Mouse (Mus musculus): ENCODE results near the gene Cst9. TPM values are rescaled to one million over a fixed set of nuclear protein-coding genes. Genes with fewer than 3 reads are reported as not detected.

Cst9 gene
- polyA plus RNA-seq, 1 experiment from 2014 or later: not detected

DNA sequence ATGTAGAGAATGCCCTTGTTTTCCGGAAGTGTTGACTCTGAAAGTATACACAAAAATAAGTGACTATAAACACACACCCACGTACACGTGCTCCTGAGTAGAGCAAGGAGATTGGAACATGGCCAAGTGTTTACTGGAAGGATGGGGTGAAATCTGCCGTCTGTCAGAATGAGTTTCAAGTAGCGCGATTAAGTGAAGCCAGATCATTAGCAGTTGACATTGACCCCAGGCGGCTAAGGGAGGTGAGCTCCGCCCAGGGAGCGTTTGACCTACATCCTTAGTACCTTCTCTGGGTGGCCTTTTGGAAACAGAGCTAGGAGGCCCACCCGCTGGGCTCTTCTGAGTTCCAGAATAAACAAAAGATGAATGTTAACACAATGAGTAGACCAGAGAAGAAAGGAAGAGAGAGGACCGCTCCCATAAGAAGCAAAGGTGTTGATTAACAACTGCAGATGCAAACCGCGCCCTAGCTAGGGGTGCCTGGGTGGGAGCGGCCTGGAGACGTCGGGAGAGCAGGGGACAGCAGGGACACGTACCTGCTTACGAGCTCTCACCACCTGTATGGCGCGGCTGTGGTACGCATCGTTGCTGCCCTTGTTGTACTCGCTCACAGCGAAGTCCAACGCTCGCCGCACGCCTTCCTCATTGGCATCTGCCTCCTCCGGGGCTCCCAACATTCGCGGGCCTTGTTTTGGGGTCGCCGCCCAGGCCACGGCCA lies 39.8 kb downstream of the Cst9 start:
- Histone ChIP-seq H3K9ac (ENCODE audit: low read depth, low read length) (peak overlapping the region; percentile 59), H3K36me3 (ENCODE audit: control insufficient read depth, insufficient read depth) (peaks cover 12% of the 10 kb centered on the region; the same call in 1 of the 2 replicates), H3K4me2 (replicated peaks; ENCODE audit: low read depth) (peak overlapping the region; percentile 89), H3K27me3 (replicated peaks; ENCODE audit: control insufficient read depth, insufficient read depth, low read length) (no peaks in the 10 kb centered on the region), H3K9me3 (ENCODE audit: control insufficient read depth) (no peaks in the 10 kb centered on the region), H3K4me3 (ENCODE audit: low read depth, low read length) (peak overlapping the region; percentile 78), H3K4me1 (replicated peaks; ENCODE audit: control insufficient read depth, insufficient read depth, low read length) (no peaks in the 10 kb centered on the region), H3K27ac (ENCODE audit: low read depth, low read length) (peak overlapping the region; percentile 73)
- peak; percentile 67 for ATAC-seq
- WGBS: under 1% methylated on average over 34 of the region's 34 CpGs
- no peak for TF ChIP-seq CTCF (IDR thresholded peaks at IDR 0.05; ENCODE audit: low read depth)

DNA sequence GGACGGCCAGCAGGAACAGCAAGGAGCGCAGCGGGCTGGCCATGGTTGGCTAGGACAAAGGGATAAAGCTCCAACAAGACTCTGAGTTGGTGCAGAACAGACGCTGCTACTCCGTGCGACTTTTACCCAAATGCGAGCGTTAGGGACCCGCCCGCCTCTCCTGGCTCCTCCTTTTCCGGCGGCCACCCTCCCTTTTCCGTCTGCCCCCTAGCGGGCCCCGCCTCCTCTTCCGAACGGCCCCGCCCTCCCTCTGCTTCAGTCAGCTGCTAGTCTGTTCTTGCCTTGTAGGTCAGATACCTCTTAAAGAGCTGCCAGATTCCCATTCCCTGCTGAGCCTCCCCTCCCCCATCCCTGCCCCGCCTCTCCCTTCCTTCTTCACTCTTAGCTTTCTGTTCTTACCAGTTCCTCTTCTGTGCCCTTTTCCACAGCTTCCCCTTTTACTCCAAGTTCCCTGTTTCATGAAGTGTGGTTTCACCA lies 40.4 kb downstream of the Cst9 start, which contains the start of gene Cst3:
Gene Cst3, minus strand, starts transcription at position 358 of the 477 bp plus-strand sequence.
- Histone ChIP-seq H3K27me3 (replicated peaks; ENCODE audit: control insufficient read depth, insufficient read depth, low read length) (no peaks in the 10 kb centered on the region), H3K27ac (ENCODE audit: low read depth, low read length) (peak within 1 kb of the TSS; percentile 73), H3K36me3 (ENCODE audit: control insufficient read depth, insufficient read depth) (peaks cover 12% of the 10 kb centered on the region; the same call in 1 of the 2 replicates), H3K4me3 (ENCODE audit: low read depth, low read length) (peak within 1 kb of the TSS; percentile 78), H3K9me3 (ENCODE audit: control insufficient read depth) (no peaks in the 10 kb centered on the region), H3K4me1 (replicated peaks; ENCODE audit: control insufficient read depth, insufficient read depth, low read length) (no peaks in the 10 kb centered on the region), H3K4me2 (replicated peaks; ENCODE audit: low read depth) (peak within 1 kb of the TSS; percentile 89), H3K9ac (ENCODE audit: low read depth, low read length) (peak within 1 kb of the TSS; percentile 59)
- WGBS: 1% methylated on average over 17 of the region's 19 CpGs
- peak; percentile 67 for TF ChIP-seq CTCF (IDR thresholded peaks at IDR 0.05; ENCODE audit: low read depth)
- peak; percentile 97 for ATAC-seq

GRCm38 (mm10) chr2:148877016-148877770 lies 42.2 kb downstream of the Cst9 start:
- H3K27ac ChIP-seq (ENCODE audit: low read depth, low read length): no peak overlapping the region
- H3K4me1 ChIP-seq (replicated peaks; ENCODE audit: control insufficient read depth, insufficient read depth, low read length): no peaks in the 10 kb centered on the region
- WGBS: 14% methylated on average over 3 of the region's 3 CpGs
- no peaks in the 10 kb centered on the region for H3K9me3 ChIP-seq (ENCODE audit: control insufficient read depth)
- no peak overlapping the region for H3K4me3 ChIP-seq (ENCODE audit: low read depth, low read length)
- H3K27me3 ChIP-seq (replicated peaks; ENCODE audit: control insufficient read depth, insufficient read depth, low read length): no peaks in the 10 kb centered on the region
- no peak for TF ChIP-seq CTCF (IDR thresholded peaks at IDR 0.05; ENCODE audit: low read depth)
- ATAC-seq: no peak
- no peak overlapping the region for H3K9ac ChIP-seq (ENCODE audit: low read depth, low read length)
- no peak overlapping the region for H3K4me2 ChIP-seq (replicated peaks; ENCODE audit: low read depth)
- peaks cover 2% of the 10 kb centered on the region; the same call in 1 of the 2 replicates for H3K36me3 ChIP-seq (ENCODE audit: control insufficient read depth, insufficient read depth)

DNA sequence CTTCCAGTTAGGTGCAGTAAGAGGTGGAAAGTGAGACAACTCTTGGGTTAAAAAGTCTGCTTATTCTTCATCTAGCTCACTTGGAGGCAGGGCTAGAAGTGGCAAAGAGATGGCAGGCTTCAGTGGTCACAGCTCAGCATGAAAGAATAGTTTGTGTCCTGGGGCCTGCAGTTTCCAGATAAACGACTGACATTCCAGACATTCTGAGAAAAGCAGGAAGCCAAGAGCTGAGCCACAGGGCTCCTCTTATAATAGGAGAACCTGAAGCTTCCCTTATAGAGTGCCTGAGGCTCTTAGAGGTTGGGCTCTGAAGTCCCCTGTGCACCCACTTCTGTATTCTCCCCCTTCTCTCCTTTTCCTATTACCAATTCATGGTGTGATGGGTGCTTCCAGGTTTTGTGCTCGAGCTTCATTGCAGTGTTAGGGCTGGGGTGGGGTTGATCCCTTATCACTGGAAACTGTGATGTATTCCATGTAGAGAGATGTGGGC lies 43.7 kb downstream of the Cst9 start:
- Histone ChIP-seq H3K27me3 (replicated peaks; ENCODE audit: control insufficient read depth, insufficient read depth, low read length) (no peaks in the 10 kb centered on the region), H3K4me1 (replicated peaks; ENCODE audit: control insufficient read depth, insufficient read depth, low read length) (no peaks in the 10 kb centered on the region; the same call in 1 of the 2 replicates), H3K36me3 (ENCODE audit: control insufficient read depth, insufficient read depth) (no peaks in the 10 kb centered on the region), H3K4me3 (ENCODE audit: low read depth, low read length) (no peak overlapping the region), H3K4me2 (replicated peaks; ENCODE audit: low read depth) (no peak overlapping the region), H3K9ac (ENCODE audit: low read depth, low read length) (no peak overlapping the region), H3K9me3 (ENCODE audit: control insufficient read depth) (no peaks in the 10 kb centered on the region), H3K27ac (ENCODE audit: low read depth, low read length) (no peak overlapping the region)
- 4% methylated on average over 2 of the region's 2 CpGs for WGBS
- no peak for ATAC-seq
- TF ChIP-seq CTCF (IDR thresholded peaks at IDR 0.05; ENCODE audit: low read depth): no peak

- H3K4me1 ChIP-seq (replicated peaks; ENCODE audit: control insufficient read depth, insufficient read depth, low read length): no peaks in the 10 kb centered on the region; the same call in 1 of the 2 replicates
- ATAC-seq: no peak
- no peaks in the 10 kb centered on the region for H3K36me3 ChIP-seq (ENCODE audit: control insufficient read depth, insufficient read depth)
- H3K27ac ChIP-seq (ENCODE audit: low read depth, low read length): no peak overlapping the region
- no peak overlapping the region for H3K4me2 ChIP-seq (replicated peaks; ENCODE audit: low read depth)
- H3K27me3 ChIP-seq (replicated peaks; ENCODE audit: control insufficient read depth, insufficient read depth, low read length): no peaks in the 10 kb centered on the region
- TF ChIP-seq CTCF (IDR thresholded peaks at IDR 0.05; ENCODE audit: low read depth): no peak
- H3K9ac ChIP-seq (ENCODE audit: low read depth, low read length): no peak overlapping the region
- H3K4me3 ChIP-seq (ENCODE audit: low read depth, low read length): no peak overlapping the region
- 70% methylated on average over 1 of the region's 1 CpGs for WGBS
- H3K9me3 ChIP-seq (ENCODE audit: control insufficient read depth): no peaks in the 10 kb centered on the region
These were observed 44.3 kb downstream of the Cst9 start for GRCm38 (mm10) chr2:148879199-148879598.

GRCm38 (mm10) chr2:148884738-148885137 lies 49.8 kb downstream of the Cst9 start:
- Histone ChIP-seq H3K27ac (ENCODE audit: low read depth, low read length) (no peak overlapping the region), H3K4me2 (replicated peaks; ENCODE audit: low read depth) (no peak overlapping the region), H3K36me3 (ENCODE audit: control insufficient read depth, insufficient read depth) (no peaks in the 10 kb centered on the region), H3K9ac (ENCODE audit: low read depth, low read length) (no peak overlapping the region), H3K4me3 (ENCODE audit: low read depth, low read length) (no peak overlapping the region), H3K9me3 (ENCODE audit: control insufficient read depth) (no peaks in the 10 kb centered on the region), H3K4me1 (replicated peaks; ENCODE audit: control insufficient read depth, insufficient read depth, low read length) (no peaks in the 10 kb centered on the region; the same call in 1 of the 2 replicates), H3K27me3 (replicated peaks; ENCODE audit: control insufficient read depth, insufficient read depth, low read length) (no peaks in the 10 kb centered on the region)
- no peak for ATAC-seq
- TF ChIP-seq CTCF (IDR thresholded peaks at IDR 0.05; ENCODE audit: low read depth): no peak

Other genes starting within 250 kb of the Cst9 start
- gene Nxt1, start 162.5 kb upstream of the Cst9 start, polyA plus RNA-seq (2015; fragmentation: Nextera tagmentation; extraction: Ambion mirVana): 35.6 and 35.9 TPM in 2 replicates
- gene Gzf1, start 154.1 kb upstream of the Cst9 start, polyA plus RNA-seq (2015; fragmentation: Nextera tagmentation; extraction: Ambion mirVana): 14.9 and 16.6 TPM in 2 replicates
- 2.2 and 2.4 TPM in 2 replicates for gene Napb, start 102.7 kb upstream of the Cst9 start, polyA plus RNA-seq (2015; fragmentation: Nextera tagmentation; extraction: Ambion mirVana)
- gene Cstl1, start 84.8 kb upstream of the Cst9 start, polyA plus RNA-seq (2015; fragmentation: Nextera tagmentation; extraction: Ambion mirVana): not detected in 2 replicates
- not detected in 2 replicates for gene Cst11, start 63.6 kb upstream of the Cst9 start, polyA plus RNA-seq (2015; fragmentation: Nextera tagmentation; extraction: Ambion mirVana)
- not detected in 2 replicates for gene 8030411F24Rik, start 53.1 kb upstream of the Cst9 start, polyA plus RNA-seq (2015; fragmentation: Nextera tagmentation; extraction: Ambion mirVana)
- gene Cst12, start 45.8 kb upstream of the Cst9 start, polyA plus RNA-seq (2015; fragmentation: Nextera tagmentation; extraction: Ambion mirVana): not detected in 2 replicates
- gene Cst8, start 36.4 kb upstream of the Cst9 start, polyA plus RNA-seq (2015; fragmentation: Nextera tagmentation; extraction: Ambion mirVana): not detected in 2 replicates
- not detected in 2 replicates for gene Cst13, start 15.1 kb upstream of the Cst9 start, polyA plus RNA-seq (2015; fragmentation: Nextera tagmentation; extraction: Ambion mirVana)
- not detected in 2 replicates for gene 9230104L09Rik, start 29.9 kb downstream of the Cst9 start, polyA plus RNA-seq (2015; fragmentation: Nextera tagmentation; extraction: Ambion mirVana)
- 305 and 313 TPM in 2 replicates for gene Cst3, start 40.5 kb downstream of the Cst9 start, polyA plus RNA-seq (2015; fragmentation: Nextera tagmentation; extraction: Ambion mirVana)
- not detected in 2 replicates for gene Gm1330, start 168.1 kb downstream of the Cst9 start, polyA plus RNA-seq (2015; fragmentation: Nextera tagmentation; extraction: Ambion mirVana)
- gene Gm10750, start 182.1 kb downstream of the Cst9 start, polyA plus RNA-seq (2015; fragmentation: Nextera tagmentation; extraction: Ambion mirVana): not detected in 2 replicates

Measured in intestine, postnatal 0 days (tissue).